Mouse (Mus musculus) brown adipose tissue, adult 24 weeks (tissue): ENCODE data around the gene Pnpla1. TPM values are rescaled to one million over a fixed set of nuclear protein-coding genes. Genes with fewer than 3 reads are reported as not detected.

Experiments used
- H3K27ac ChIP-seq: fragments of 200-500 bp; replicated peaks from 2 replicates; pipeline ENCODE4 v1.5.1; 2012; ENCODE audit warnings: low read depth, mild to moderate bottlenecking, low read length
- H3K4me1 ChIP-seq: fragments of 200-500 bp; 2 replicates; pipeline ENCODE4 v1.6.1; 2012; ENCODE audit warnings: low read length, mixed read lengths; ENCODE audit not compliant: control insufficient read depth, insufficient read depth, insufficient read length
- H3K4me3 ChIP-seq: fragments of 200-500 bp; 2 replicates; pipeline ENCODE4 v1.5.1; 2012; ENCODE audit warnings: low read depth, mild to moderate bottlenecking, low read length, moderate library complexity; ENCODE audit not compliant: insufficient read depth
- polyA plus RNA-seq: library from polyadenylated mRNA; stranded (reverse); fragments of >200 nt; gene quantifications from 2 replicates; pipeline ENCODE4 v1.2.4, GENCODE M21; 2012; ENCODE audit not compliant: missing spikeins, insufficient read depth, insufficient read length

Pnpla1 gene
- polyA plus RNA-seq, 1 experiment: not detected

GRCm38 (mm10) chr17:28913200-28913599, 55.0 kb downstream of the Pnpla1 start:
- peak overlapping the region; percentile 12; the same call in 1 of the 2 replicates for H3K27ac ChIP-seq
- H3K4me1 ChIP-seq: 0 out of 2 replicates have a peak, but pooled peaks cover 4% of the 10 kb centered on the region
- H3K4me3 ChIP-seq: no peak overlapping the region

- Histone ChIP-seq H3K27ac (no peak overlapping the region), H3K4me1 (0 out of 2 replicates have a peak, but pooled peaks cover 4% of the 10 kb centered on the region), H3K4me3 (no peak overlapping the region)
Observed at GRCm38 (mm10) chr17:28913940-28914339, 55.7 kb downstream of the Pnpla1 start.

- Histone ChIP-seq H3K4me1 (0 out of 2 replicates have a peak, but pooled peaks cover 4% of the 10 kb centered on the region), H3K4me3 (no peak within 1 kb of the TSS), H3K27ac (no peak within 1 kb of the TSS)
Observed at GRCm38 (mm10) chr17:28915060-28915628, 56.9 kb downstream of the Pnpla1 start, which contains the start of gene 4930539E08Rik. TSS of gene 4930539E08Rik (minus strand) at chr17:28915324.

- Histone ChIP-seq H3K27ac (no peak overlapping the region), H3K4me1 (0 out of 2 replicates have a peak, but pooled peaks cover 4% of the 10 kb centered on the region), H3K4me3 (no peak overlapping the region)
Observed at GRCm38 (mm10) chr17:28916520-28916919, 58.3 kb downstream of the Pnpla1 start.

- H3K4me1 ChIP-seq: no peaks in the 10 kb centered on the region
- no peak overlapping the region for H3K27ac ChIP-seq
- H3K4me3 ChIP-seq: no peak overlapping the region
Observed at GRCm38 (mm10) chr17:28921086-28921485, 62.9 kb downstream of the Pnpla1 start.

- no peaks in the 10 kb centered on the region for H3K4me1 ChIP-seq
- no peak overlapping the region for H3K27ac ChIP-seq
- no peak overlapping the region for H3K4me3 ChIP-seq
Observed at GRCm38 (mm10) chr17:28922096-28922495, 63.9 kb downstream of the Pnpla1 start.

GRCm38 (mm10) chr17:28924957-28925595, 66.9 kb downstream of the Pnpla1 start:
- Histone ChIP-seq H3K4me1 (0 out of 2 replicates have a peak, but pooled peaks cover under 1% of the 10 kb centered on the region), H3K27ac (no peak overlapping the region), H3K4me3 (no peak overlapping the region)

GRCm38 (mm10) chr17:28926380-28926779, 68.2 kb downstream of the Pnpla1 start:
- H3K27ac ChIP-seq: no peak overlapping the region
- H3K4me1 ChIP-seq: 0 out of 2 replicates have a peak, but pooled peaks cover 2% of the 10 kb centered on the region
- no peak overlapping the region for H3K4me3 ChIP-seq

- Histone ChIP-seq H3K4me3 (no peak overlapping the region), H3K4me1 (peaks cover 5% of the 10 kb centered on the region; the same call in 1 of the 2 replicates), H3K27ac (no peak overlapping the region)
Observed at GRCm38 (mm10) chr17:28926866-28927635, 68.8 kb downstream of the Pnpla1 start.

GRCm38 (mm10) chr17:28928004-28928403, 69.8 kb downstream of the Pnpla1 start:
- H3K27ac ChIP-seq: no peak overlapping the region
- H3K4me1 ChIP-seq: peaks cover 5% of the 10 kb centered on the region; the same call in 1 of the 2 replicates
- no peak overlapping the region for H3K4me3 ChIP-seq

GRCm38 (mm10) chr17:28929369-28929768, 71.2 kb downstream of the Pnpla1 start:
- Histone ChIP-seq H3K4me3 (no peak overlapping the region), H3K27ac (no peak overlapping the region), H3K4me1 (peaks cover 5% of the 10 kb centered on the region; the same call in 1 of the 2 replicates)

GRCm38 (mm10) chr17:28930392-28931074, 72.3 kb downstream of the Pnpla1 start:
- H3K4me3 ChIP-seq: peak overlapping the region; percentile 41
- H3K27ac ChIP-seq: peak overlapping the region; percentile 89
- H3K4me1 ChIP-seq: peaks cover 5% of the 10 kb centered on the region; the same call in 1 of the 2 replicates

- Histone ChIP-seq H3K4me3 (no peak overlapping the region), H3K27ac (peak overlapping the region; percentile 49), H3K4me1 (peaks cover 5% of the 10 kb centered on the region; the same call in 1 of the 2 replicates)
Observed at GRCm38 (mm10) chr17:28931436-28932211, 73.4 kb downstream of the Pnpla1 start.

- no peak overlapping the region for H3K27ac ChIP-seq
- H3K4me1 ChIP-seq: peaks cover 5% of the 10 kb centered on the region; the same call in 1 of the 2 replicates
Observed at GRCm38 (mm10) chr17:28932274-28932673, 74.1 kb downstream of the Pnpla1 start.

More at GRCm38 (mm10) chr17:28932274-28932673, 74.1 kb downstream of the Pnpla1 start:
- H3K4me3 ChIP-seq: no peak overlapping the region
